Mouse (Mus musculus): ENCODE measurements around the gene Lyplal1. TPM values are rescaled to one million over a fixed set of nuclear protein-coding genes. Genes with fewer than 3 reads are reported as not detected.
A peak's percentile ranks its signal among the peaks of the same experiment; 100 is the strongest.

Gene Lyplal1
- polyA plus RNA-seq, 1 experiment from 2014 or later: 23.1 TPM

GRCm38 (mm10) chr1:186116086-186116600, 967 bp downstream of the Lyplal1 start:
- peaks cover 6% of the 10 kb centered on the region for H3K36me3 ChIP-seq
- no peak overlapping the region for H3K27ac ChIP-seq
- DNase-seq (ENCODE audit: low spot score): no peak
- no peaks in the 10 kb centered on the region for H3K27me3 ChIP-seq (ENCODE audit: low read depth, poor library complexity, severe bottlenecking)
- 84% methylated on average over 7 of the region's 7 CpGs for WGBS
- peaks cover 9% of the 10 kb centered on the region for H3K4me1 ChIP-seq
- H3K9me3 ChIP-seq (replicated peaks): no peaks in the 10 kb centered on the region
- H3K4me3 ChIP-seq: peak overlapping the region; percentile 79

DNA sequence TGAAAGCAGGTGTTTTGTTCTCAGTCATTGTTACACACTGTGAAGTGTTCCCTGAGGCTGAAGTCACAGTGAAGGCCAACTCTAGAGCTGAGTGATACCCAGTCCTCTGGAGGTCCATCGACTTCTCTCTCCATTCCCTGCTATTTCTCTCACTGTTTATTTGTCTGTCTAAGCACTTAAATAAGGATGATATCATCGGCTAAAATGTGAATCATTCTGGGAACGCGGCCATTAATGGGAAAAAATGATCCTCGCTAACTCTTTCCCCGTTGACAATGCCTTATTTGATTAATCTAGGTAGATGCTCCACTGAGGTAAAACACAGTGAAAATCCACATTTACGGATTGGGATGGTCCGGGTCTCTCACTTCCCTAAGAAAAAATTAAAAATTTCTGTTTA, 14.8 kb downstream of the Lyplal1 start:
- Histone ChIP-seq H3K27ac (no peak overlapping the region), H3K9me3 (replicated peaks) (no peaks in the 10 kb centered on the region), H3K4me1 (no peaks in the 10 kb centered on the region), H3K27me3 (ENCODE audit: low read depth, poor library complexity, severe bottlenecking) (no peaks in the 10 kb centered on the region), H3K4me3 (no peak overlapping the region), H3K36me3 (no peaks in the 10 kb centered on the region)
- WGBS: 93% methylated on average over 8 of the region's 8 CpGs
- no peak for DNase-seq (ENCODE audit: low spot score)

GRCm38 (mm10) chr1:186066266-186066897, 50.7 kb downstream of the Lyplal1 start:
- 93% methylated on average over 2 of the region's 2 CpGs for WGBS
- Histone ChIP-seq H3K27me3 (ENCODE audit: low read depth, poor library complexity, severe bottlenecking) (no peaks in the 10 kb centered on the region), H3K27ac (no peak overlapping the region), H3K4me3 (no peak overlapping the region), H3K36me3 (no peaks in the 10 kb centered on the region), H3K4me1 (no peaks in the 10 kb centered on the region), H3K9me3 (replicated peaks) (no peaks in the 10 kb centered on the region)
- no peak for DNase-seq (ENCODE audit: low spot score)

DNA sequence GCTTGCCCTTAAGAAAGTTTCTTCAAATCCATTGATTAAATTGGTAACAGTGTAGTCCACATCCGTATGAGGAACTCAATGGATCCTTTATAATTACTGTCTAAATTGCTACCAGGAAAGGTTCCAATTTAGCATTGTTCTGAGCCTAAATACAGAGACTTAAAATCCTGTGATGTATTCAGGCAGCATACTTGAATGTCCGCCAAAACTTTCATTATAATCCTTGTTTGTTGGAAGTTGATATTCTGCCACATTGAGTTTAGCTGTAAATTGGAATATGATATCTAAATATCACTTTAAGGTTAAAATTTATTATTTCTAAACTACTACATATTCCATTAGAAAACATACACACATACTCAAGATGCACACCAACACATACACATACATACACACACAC, 57.1 kb downstream of the Lyplal1 start:
- Histone ChIP-seq H3K36me3 (no peaks in the 10 kb centered on the region), H3K9me3 (replicated peaks) (no peaks in the 10 kb centered on the region), H3K27ac (no peak overlapping the region), H3K27me3 (ENCODE audit: low read depth, poor library complexity, severe bottlenecking) (no peaks in the 10 kb centered on the region), H3K4me1 (no peaks in the 10 kb centered on the region), H3K4me3 (no peak overlapping the region)
- DNase-seq (ENCODE audit: low spot score): no peak
- 90% methylated on average over 2 of the region's 2 CpGs for WGBS

- no peaks in the 10 kb centered on the region for H3K4me1 ChIP-seq
- H3K27ac ChIP-seq: no peak overlapping the region
- no peaks in the 10 kb centered on the region for H3K36me3 ChIP-seq
- 88% methylated on average over 7 of the region's 7 CpGs for WGBS
- H3K9me3 ChIP-seq (replicated peaks): no peaks in the 10 kb centered on the region
- H3K4me3 ChIP-seq: no peak overlapping the region
- H3K27me3 ChIP-seq (ENCODE audit: low read depth, poor library complexity, severe bottlenecking): no peaks in the 10 kb centered on the region
- DNase-seq (ENCODE audit: low spot score): no peak
Measured at GRCm38 (mm10) chr1:186054227-186054626, 62.9 kb downstream of the Lyplal1 start.

DNA sequence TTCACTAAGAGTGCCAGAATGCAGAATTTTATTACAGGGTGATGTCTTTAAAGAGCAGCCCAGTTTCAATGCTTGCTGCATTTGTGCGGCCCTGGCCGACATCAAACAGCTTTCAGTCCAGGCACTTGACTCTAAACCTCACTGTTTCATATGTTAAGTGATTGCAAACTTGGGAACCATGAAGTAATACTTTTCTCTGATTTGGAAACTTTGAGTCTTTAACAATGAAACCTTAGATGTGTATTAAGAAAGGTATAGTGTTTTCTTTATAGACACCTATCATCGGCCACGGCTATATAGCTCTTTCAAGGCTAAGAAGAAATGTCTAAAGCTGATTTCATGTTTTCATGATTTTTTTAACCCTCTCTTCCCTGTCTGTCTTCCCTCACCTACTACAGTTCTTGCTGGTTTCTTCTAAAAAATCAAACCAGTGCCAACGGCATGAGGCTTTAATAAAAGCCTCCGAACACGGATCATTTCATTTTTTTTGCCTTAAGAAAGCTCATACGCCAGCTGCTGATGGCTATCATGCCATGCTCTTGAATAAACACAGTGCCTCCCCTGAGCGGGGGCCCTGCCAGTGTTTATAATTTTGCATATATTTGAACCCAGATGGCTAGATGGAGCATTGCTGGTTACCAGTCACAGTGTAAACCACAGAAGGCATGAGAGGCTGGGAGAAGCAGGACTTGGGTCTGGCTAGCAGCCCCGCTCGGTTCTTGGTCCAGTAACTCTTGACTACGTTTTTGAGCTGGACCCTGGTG, 63.6 kb downstream of the Lyplal1 start:
- no peaks in the 10 kb centered on the region for H3K4me1 ChIP-seq
- no peak overlapping the region for H3K4me3 ChIP-seq
- no peaks in the 10 kb centered on the region for H3K9me3 ChIP-seq (replicated peaks)
- H3K27me3 ChIP-seq (ENCODE audit: low read depth, poor library complexity, severe bottlenecking): no peaks in the 10 kb centered on the region
- no peak overlapping the region for H3K27ac ChIP-seq
- DNase-seq (ENCODE audit: low spot score): no peak
- no peaks in the 10 kb centered on the region for H3K36me3 ChIP-seq
- 91% methylated on average over 12 of the region's 12 CpGs for WGBS

GRCm38 (mm10) chr1:186043709-186044452, 73.2 kb downstream of the Lyplal1 start:
- H3K27me3 ChIP-seq (ENCODE audit: low read depth, poor library complexity, severe bottlenecking): no peaks in the 10 kb centered on the region
- H3K27ac ChIP-seq: no peak overlapping the region
- no peaks in the 10 kb centered on the region for H3K9me3 ChIP-seq (replicated peaks)
- no peak for DNase-seq (ENCODE audit: low spot score)
- H3K36me3 ChIP-seq: no peaks in the 10 kb centered on the region
- H3K4me1 ChIP-seq: no peaks in the 10 kb centered on the region
- 86% methylated on average over 11 of the region's 11 CpGs for WGBS
- no peak overlapping the region for H3K4me3 ChIP-seq

DNA sequence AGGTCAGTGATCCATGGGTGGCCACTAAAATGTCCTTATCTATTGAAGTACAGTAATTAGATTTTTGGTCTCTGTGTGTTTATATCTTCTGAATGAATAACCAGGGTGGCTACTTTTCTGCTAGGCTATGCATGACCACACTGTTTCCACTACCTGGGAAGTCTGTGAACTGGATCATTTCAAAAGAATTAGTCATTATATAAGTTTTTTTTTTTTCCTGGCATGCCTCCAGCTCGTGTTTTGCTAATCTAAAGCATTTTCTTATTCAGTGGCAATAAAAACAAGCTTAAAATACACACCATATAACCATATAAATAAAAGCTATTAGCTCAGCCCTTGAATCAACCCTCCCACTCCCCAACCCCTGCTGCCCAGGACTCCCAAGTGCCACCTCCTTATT, 75.3 kb downstream of the Lyplal1 start:
- 62% methylated on average over 1 of the region's 1 CpGs for WGBS
- Histone ChIP-seq H3K36me3 (no peaks in the 10 kb centered on the region), H3K27ac (no peak overlapping the region), H3K9me3 (replicated peaks) (no peaks in the 10 kb centered on the region), H3K4me3 (no peak overlapping the region), H3K4me1 (no peaks in the 10 kb centered on the region), H3K27me3 (ENCODE audit: low read depth, poor library complexity, severe bottlenecking) (no peaks in the 10 kb centered on the region)
- DNase-seq (ENCODE audit: low spot score): no peak

All from limb, embryonic 10.5 days (tissue).